Mouse (Mus musculus) urinary bladder, adult 18-20 months (tissue): Measurements from ENCODE around the gene Gdf11.

ENCODE experiments used
- DNase-seq, 2 experiments: peaks; one replicate each; pipeline ENCODE4 v3.0.0; 2022; ENCODE audit warnings: low spot score in 2 of 2, mixed read lengths in 2 of 2

Gdf11 gene

GRCm38 (mm10) chr10:128892246-128892645, 728 bp upstream of the Gdf11 start:
- no peak for DNase-seq

GRCm38 (mm10) chr10:128890383-128891295, 879 bp downstream of the Gdf11 start:
- DNase-seq: no peak

GRCm38 (mm10) chr10:128889846-128890245, 1.7 kb downstream of the Gdf11 start:
- DNase-seq: no peak

- DNase-seq: no peak
Observed at GRCm38 (mm10) chr10:128888941-128889827, 2.3 kb downstream of the Gdf11 start.

DNA sequence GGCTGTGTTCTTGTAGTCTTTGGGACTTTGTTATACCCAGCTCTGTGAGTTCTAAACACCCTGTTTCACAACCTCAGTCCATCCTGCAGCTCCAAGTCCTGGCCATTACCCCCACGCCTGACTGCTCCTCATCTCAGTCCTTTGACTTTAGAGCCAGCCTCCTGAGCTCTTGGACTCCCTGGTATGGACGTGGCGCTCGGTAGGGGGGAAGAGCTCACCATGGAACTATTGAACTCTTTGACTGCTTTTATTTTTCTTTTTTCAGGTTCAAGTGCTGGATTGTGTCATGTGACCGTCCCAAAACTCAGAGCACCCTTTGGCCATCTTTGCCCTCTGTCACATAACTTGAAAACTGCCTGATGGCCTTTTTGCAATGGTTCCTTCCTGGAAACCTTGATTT, 9.5 kb downstream of the Gdf11 start:
- DNase-seq: no peak

DNA sequence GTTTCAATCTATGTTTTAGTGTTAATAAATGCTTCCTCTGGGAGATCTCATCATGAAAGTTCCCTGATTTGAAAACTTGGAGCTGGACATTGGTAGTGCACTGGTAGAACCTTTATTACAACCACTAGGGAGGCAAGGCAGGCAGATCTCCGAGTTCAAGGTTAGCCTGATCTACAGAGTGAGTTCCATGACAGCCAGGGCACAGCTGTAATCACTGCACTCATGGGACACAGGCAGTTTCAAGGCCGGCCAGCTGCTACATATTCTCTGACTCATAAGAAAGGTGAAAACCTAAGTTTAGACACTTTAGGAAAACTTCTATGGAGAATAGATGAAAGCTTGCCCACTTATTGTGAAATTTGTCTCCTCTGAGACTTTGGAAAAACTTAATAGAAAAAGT, 12.7 kb downstream of the Gdf11 start:
- DNase-seq: no peak

- no peak for DNase-seq
Observed at GRCm38 (mm10) chr10:128878291-128878690, 13.2 kb downstream of the Gdf11 start.

DNA sequence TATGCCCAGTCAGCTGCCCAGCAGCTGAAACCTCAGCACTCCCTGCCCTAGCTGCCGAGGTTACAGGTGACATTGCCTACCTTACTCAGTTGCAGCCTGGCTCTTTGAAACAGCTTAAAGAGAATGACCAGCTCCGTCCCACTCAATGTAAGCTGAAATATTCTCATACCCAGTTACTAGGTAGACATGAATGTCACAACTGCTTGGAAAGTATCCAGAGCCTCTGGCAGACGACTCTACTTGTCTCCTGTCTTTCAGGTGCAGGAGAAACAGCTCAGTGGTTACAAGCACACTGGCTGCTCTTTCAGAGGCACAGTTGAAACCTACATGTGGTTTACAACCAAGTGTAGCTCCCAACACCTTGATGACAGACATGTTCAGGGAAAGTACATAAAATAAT, 21.2 kb downstream of the Gdf11 start:
- DNase-seq: no peak

DNA sequence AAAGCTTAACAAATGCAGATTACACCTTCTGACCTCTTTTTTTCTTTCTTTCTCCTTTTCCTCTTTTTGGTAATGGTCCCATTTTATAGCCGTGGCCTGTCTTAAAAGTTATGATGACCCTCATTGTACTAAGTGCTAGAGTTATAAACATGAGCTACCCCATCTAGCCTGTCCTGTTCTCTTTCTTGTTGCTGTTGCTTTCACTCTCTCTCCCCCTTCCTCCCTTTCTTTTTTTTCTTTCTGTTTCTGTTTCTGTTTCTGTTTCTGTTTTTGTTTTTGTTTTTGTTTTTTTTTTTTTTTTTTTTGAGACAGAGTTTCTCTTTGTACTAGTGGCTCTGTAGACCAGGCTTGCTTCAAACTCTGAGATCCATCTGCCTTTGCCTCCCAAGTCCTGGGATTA, 25.0 kb downstream of the Gdf11 start:
- no peak for DNase-seq

GRCm38 (mm10) chr10:128866042-128866441, 25.5 kb downstream of the Gdf11 start:
- DNase-seq: no peak

DNA sequence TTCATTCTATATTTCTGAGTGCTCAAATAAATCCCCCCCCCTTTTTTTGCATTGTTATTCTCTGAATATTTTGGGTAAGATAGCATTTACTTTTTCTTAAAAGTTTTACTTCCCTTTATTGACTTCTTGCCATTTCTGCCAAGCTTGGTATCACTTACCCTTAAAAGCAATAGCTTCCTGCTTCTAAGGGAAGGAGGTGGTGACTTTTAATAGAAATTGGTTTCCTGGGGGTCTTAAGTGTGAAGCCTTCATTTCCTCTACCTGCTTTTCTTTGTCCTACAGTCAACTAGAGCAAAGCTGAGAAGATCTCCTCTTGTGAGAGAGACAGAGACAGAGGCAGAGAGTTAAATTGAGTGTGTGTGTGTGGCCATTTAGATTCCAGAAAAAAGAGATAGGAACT, 30.3 kb downstream of the Gdf11 start:
- DNase-seq: no peak

GRCm38 (mm10) chr10:128850339-128850738, 41.2 kb downstream of the Gdf11 start:
- DNase-seq: no peak

GRCm38 (mm10) chr10:128848426-128848825, 43.1 kb downstream of the Gdf11 start:
- DNase-seq: no peak

DNA sequence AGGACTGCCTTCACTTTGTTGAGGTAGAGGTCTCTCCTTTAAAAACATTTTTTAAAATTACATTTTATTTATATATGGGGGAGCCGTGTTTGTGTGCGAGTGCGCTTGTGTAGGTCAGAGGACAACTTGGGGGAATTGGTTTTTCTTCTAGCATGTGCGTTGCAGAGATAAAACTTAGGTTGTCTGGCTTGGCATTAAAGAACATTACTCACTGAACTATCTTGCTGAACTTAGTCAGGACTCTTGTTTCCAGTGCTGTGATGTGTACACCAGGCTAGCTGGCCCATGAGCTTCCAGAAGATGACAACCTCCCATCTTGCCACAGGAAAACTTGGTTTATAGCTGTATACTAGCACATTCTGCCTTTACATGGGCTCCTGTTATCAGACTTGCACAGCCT, 44.9 kb downstream of the Gdf11 start:
- DNase-seq: no peak

DNA sequence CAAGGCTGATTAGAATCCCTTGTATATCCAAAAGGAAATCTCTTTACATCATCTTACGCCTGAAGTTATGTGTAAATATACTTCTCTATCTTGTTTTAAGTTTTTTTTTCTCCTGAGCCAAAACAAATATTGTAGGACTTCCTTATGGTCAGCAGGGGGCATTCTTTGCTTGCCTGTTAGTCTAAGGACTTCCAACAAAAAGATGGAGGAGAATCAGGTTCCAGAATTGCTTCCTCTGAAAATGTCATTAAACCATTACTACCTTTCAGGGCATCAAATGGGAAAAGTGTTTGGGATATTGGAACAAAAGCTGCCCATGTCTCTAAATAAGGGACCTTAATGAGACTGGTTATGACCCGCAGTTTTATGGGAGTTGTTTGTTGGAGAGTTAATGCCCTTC, 46.0 kb downstream of the Gdf11 start:
- no peak for DNase-seq

DNA sequence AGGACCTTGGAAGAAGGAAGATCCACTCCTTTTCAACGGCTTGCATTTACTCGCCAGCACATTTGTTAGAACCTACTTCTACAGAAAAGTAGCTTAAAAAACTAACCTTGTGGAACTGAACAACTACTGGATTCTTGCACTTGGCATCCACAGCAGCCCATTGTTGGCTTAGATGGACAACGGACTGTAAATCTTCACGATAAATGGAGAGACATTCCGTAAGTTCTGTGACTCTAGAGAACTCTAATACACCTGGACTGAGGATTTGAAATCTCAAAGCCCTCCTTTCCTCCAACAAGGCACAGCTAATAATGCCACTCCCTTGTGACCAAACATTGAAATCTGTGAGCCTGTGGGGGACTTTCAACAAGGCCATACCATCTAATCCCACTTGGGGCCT, 48.3 kb downstream of the Gdf11 start:
- no peak for DNase-seq

GRCm38 (mm10) chr10:128840612-128841011, 50.9 kb downstream of the Gdf11 start:
- DNase-seq: no peak

- no peak for DNase-seq
Observed at GRCm38 (mm10) chr10:128839434-128839833, 52.1 kb downstream of the Gdf11 start.

DNA sequence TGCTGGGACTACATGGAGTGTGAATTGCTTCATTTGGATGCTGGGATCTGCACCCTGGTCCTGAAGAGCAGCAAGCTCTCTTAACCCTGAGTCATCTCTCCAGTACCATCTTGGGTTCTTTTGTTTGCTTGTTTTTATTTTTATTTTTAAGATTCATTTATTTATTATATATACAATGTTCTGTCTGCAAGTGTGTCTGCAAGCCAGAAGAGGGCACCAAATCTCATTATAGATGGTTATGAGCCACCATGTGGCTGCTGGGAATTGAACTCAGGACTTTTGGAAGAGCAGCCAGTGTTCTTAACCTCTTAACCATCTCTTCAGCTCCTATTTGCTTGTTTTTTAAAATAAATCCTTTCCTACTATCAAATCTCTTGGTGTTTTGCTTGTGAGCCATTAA, 54.1 kb downstream of the Gdf11 start:
- no peak for DNase-seq
